Mouse (Mus musculus) naive thymus-derived CD4-positive, alpha-beta T cell, adult 2 months (primary cell): ENCODE results near the gene Gnaz.

ENCODE experiments used
- DNase-seq: peaks from one replicate; pipeline ENCODE4 v3.0.0-alpha.2; 2011; ENCODE audit warnings: low read depth

Gnaz gene

GRCm38 (mm10) chr10:74966850-74967451 lies at the start of gene Gnaz:
Gene Gnaz (plus strand): TSS chr10:74967177.
- peak; percentile 82 for DNase-seq

- DNase-seq, result no peak
Observed at GRCm38 (mm10) chr10:74919277-74919676, 47.7 kb upstream of the Gnaz start.

- peak; percentile 57 for DNase-seq
Observed at GRCm38 (mm10) chr10:74920853-74921567, 46.0 kb upstream of the Gnaz start.

GRCm38 (mm10) chr10:74921614-74922013 lies 45.4 kb upstream of the Gnaz start:
- DNase-seq, result no peak

- peak; percentile 14 for DNase-seq
Observed at GRCm38 (mm10) chr10:74922763-74923162, 44.2 kb upstream of the Gnaz start.

GRCm38 (mm10) chr10:74924274-74924673 lies 42.7 kb upstream of the Gnaz start:
- no peak for DNase-seq

GRCm38 (mm10) chr10:74925324-74925723 lies 41.7 kb upstream of the Gnaz start:
- DNase-seq, result peak; percentile 44

- no peak for DNase-seq
Observed at GRCm38 (mm10) chr10:74928276-74928675, 38.7 kb upstream of the Gnaz start.

- no peak for DNase-seq
Observed at GRCm38 (mm10) chr10:74929578-74929977, 37.4 kb upstream of the Gnaz start.

- DNase-seq, result no peak
Observed at GRCm38 (mm10) chr10:74930541-74930940, 36.4 kb upstream of the Gnaz start.

- no peak for DNase-seq
Observed at GRCm38 (mm10) chr10:74931631-74932030, 35.3 kb upstream of the Gnaz start.

- DNase-seq, result no peak
Observed at GRCm38 (mm10) chr10:74932487-74932886, 34.5 kb upstream of the Gnaz start.

GRCm38 (mm10) chr10:74933548-74934190 lies 33.3 kb upstream of the Gnaz start:
- no peak for DNase-seq

- no peak for DNase-seq
Observed at GRCm38 (mm10) chr10:74934521-74934920, 32.5 kb upstream of the Gnaz start.

GRCm38 (mm10) chr10:74935016-74935415 lies 32.0 kb upstream of the Gnaz start:
- peak; percentile 22 for DNase-seq

- DNase-seq, result peak; percentile 12
Observed at GRCm38 (mm10) chr10:74937003-74937790, 29.8 kb upstream of the Gnaz start.

- no peak for DNase-seq
Observed at GRCm38 (mm10) chr10:74938410-74938809, 28.6 kb upstream of the Gnaz start.

GRCm38 (mm10) chr10:74939300-74939699 lies 27.7 kb upstream of the Gnaz start:
- DNase-seq, result no peak

- DNase-seq, result no peak
Observed at GRCm38 (mm10) chr10:74940795-74941194, 26.2 kb upstream of the Gnaz start.

GRCm38 (mm10) chr10:74952830-74953443 lies 14.0 kb upstream of the Gnaz start:
- no peak for DNase-seq

GRCm38 (mm10) chr10:74964380-74964779 lies 2.6 kb upstream of the Gnaz start:
- no peak for DNase-seq
